Mouse (Mus musculus) liver, adult (tissue): ENCODE results near the gene Cmbl.

ENCODE experiments used
- GATA4 ChIP-seq: IDR thresholded peaks from 2 replicates; pipeline ENCODE4 v1.6.1; 2014; ENCODE audit warnings: mild to moderate bottlenecking, low read length; ENCODE audit not compliant: insufficient replicate concordance

The Cmbl gene

DNA sequence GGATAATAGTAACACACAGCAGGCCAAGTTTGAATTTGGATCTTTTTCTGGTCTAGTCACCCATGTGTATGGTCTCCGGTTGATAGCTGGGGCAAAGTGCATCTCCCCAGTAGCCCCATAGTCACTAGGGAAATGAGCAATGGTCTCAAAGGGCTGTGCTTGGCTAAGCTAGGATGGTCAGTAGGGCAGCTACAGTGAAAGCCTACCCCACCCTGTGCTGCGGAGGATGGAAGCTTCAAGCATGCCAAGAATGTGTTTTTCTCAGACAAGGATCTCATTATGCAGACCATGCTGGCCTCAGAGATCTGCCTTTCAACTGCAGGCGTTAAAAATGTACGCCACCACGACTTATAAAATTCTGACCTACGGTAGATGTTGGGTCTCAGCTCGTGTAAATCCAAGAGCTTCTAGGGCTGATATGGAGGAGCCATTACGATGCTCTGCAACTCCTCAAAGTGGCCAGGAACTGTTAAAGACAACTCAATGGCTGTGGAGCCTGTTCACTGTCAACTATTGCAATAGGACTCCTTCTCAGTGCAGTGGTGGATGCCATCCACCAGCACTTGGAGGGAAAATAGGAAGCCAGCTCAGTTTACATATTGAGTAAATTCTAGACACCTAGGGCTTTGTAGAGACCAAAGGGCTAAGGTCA is 23.9 kb downstream of the Cmbl start:
- no peak for TF ChIP-seq GATA4

DNA sequence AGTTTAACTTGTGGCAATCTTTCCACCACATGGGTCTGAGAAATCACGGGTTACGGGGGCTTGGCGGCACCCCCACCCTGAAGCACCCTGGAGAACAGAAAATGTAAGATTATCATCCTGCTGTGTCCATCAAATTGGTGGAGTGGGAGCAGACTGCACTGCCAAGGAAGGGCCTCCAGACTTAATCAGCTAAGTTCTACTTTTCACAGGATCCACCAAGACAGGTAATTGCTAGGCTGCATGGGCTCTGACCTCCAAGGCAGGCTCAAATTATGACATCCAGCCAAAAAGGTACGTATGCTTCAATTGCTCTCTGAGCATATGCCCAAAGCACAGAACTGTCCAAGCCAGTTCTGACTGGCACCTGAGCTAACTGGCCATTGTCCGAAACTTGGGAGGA is 25.0 kb downstream of the Cmbl start:
- no peak for TF ChIP-seq GATA4

DNA sequence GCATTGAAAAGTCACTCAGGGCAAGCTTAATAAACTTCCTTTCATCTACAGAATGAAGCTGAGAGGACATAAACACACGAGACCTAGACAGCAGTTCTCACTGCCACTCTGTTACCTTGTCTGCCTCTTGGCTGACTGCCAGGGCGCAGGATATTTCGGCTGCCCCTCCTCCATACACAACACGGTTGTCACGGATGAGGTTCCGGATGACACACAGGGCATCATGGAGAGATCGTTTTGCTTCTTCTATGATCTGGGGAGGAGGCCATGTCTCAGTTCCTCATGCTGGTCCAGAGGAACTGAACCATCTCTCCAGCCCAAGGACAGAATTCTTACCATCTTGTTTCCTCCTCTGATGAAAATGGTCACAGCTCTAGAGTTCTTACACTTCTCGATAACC is 27.3 kb downstream of the Cmbl start:
- TF ChIP-seq GATA4 = no peak

DNA sequence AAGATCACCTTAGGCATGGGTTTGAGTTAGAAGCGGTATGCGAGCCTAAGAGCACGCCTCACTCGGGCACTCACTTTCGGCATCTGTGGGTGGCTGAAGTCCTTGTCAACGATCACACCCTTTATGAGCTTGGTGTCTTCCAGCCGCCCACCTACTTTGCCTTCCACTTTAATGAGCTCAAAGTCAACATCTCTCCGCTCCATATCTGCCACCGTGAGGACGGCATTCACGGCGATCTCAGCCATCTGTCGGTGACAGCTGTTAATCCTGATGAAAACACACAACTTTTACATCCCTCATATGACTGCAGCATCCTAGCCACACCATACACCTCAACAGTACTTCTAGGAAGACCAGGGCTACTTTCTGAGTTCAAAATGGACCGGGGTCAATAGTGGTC is 29.1 kb downstream of the Cmbl start:
- TF ChIP-seq GATA4 = no peak

DNA sequence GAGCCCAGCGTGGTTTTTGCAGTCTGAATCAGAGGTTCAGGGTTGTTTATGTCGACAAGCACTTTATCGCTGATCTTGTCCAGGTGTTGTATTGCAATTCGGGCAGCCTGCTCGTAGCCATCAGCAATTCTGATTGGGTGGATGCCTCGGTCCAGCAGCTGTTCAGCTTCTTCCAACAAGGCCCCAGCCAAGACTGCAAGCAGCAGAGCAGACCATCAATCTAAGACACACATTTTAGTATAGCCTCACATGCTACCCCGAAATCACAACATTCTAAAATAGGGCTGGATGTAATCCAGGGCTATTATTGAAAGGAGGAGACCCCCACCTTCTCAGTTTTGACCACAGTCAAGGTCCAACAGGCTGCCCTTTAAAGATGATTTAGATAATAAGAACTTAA is 30.5 kb downstream of the Cmbl start:
- no peak for TF ChIP-seq GATA4

DNA sequence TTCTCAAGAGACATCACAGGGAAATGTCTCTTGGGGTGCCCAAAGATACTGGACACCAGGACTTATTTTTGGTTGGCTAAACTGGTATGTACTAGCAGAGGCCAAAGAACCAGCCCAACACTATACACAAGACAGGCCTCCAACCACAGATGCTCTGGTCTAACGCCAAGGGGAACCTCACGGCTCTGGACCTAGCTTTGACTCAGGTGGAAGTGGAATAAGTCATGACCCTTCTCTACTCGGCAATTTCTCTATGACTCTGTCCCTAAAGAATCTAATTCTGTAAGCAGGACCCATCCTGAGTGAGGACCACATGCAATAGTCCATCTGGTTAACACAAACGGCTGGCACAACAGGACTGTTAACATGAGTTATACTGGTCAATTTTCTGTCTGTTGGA is 34.6 kb downstream of the Cmbl start:
- no peak for TF ChIP-seq GATA4

DNA sequence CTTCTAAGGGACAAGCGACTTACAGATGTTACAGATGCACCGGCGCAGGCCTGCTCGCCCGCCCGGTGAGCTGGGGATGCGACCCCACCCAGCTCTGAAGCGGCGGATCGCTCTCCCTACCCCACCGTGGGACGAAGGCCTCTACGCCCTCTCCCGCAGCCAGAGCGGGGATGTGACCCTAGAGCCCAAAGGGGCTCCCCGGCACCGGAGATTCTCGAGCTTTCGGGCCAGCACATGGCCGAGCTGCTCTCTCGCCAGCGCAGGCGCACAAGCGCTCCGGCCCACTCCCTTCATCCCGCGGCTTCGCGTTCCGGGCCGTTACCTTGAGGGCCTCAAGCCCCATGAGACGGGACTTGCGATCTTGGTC is 36.1 kb downstream of the Cmbl start:
- no peak for TF ChIP-seq GATA4

DNA sequence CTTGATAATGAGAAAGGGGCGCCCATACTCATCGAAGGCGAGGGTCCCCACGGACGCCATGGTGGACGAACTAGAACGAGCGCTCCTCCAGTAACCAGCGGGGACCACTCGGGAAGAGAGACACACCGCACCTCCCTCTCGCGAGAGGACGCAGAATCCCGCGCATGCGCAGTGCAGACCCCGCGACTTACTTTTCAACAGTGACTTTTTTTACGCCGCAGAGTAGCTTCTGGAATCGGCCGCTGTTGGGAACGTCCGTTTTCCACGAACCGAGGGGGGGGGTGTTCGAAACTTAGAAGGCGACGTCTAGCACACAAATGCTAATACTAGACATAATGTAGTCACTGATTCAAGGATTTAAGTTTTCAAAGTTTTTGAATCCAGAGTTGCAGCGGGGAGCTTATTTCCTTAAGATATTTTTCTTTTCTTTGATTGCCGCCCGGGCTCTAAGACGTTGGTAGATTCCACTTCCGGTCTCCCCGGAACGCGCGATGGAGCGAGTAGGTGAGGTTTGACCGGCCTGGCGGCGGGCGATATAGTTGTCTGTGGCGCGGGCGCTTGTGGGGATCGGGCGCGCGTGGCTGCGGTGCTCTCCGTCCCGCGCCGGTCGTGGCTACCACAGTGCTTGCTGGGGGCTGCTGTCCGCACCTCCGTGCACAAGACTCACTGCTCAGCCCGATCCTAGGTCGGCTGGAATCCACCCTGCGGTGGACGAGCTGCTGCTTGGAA is 36.6 kb downstream of the Cmbl start, which contains the start of the genes Cct5 and Fam173b:
Cct5 (minus strand) TSS at position 159 of the 729 bp plus-strand sequence.
Fam173b (plus strand) TSS at position 207 of the 729 bp plus-strand sequence.
- TF ChIP-seq GATA4 = no peak; the same call in 1 of the 2 replicates

DNA sequence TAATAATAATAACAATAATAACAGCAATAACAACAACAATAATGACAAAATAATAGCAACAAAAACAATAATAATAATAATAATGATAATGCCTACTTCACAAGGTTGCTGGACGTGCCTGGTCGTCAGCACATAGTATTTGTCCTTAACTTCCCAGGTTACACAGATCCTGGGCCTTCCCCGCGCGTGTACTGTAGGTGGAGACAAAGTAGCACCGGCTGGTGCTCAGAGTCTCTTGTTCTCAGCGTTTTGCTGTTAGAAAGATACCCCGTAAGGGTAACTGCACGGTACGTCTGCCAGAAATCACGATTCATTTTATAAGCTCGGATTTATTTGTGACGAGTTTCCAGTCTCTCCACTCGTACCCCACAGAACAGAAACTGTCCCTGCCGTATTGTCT is 37.2 kb downstream of the Cmbl start:
- TF ChIP-seq GATA4 = no peak

DNA sequence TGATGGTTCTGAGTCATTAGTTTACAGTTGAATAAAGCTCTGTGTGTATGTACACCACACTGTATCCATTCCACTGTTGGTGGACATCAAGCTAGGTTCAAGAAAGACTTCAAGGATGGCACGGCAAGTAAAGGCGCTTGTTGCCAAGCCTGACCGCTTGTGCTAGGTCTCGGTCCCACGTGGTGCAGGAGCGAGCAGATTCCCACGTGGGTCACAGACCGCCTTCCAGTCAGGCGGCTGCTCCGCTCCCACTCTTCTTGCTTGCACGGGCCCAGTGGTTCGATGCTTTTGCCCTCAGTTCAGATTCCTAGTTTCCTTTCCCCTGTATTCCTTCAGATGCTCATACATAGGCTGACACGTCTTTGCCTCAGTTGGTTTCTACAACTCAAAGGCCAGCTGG is 37.9 kb downstream of the Cmbl start:
- TF ChIP-seq GATA4 = no peak

DNA sequence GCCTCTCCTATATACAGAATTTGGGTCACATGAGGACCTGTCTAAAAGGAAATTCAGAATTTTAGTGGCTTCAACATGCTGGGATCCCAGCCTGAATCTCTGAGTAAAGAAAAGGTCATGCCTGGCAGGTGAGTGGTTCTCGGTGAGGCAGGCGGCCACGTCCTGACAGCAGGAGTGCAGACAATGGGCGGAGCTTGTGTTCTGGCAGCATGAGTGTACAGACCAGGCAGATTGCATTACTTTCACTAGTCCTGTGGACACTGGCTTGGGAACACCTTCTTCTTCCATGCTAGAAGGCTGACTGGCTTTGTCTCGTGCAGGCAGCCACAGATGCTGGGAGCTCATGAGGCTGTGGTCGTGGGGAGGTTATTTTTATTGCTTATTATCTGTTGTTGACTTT is 41.6 kb downstream of the Cmbl start:
- TF ChIP-seq GATA4 = no peak

DNA sequence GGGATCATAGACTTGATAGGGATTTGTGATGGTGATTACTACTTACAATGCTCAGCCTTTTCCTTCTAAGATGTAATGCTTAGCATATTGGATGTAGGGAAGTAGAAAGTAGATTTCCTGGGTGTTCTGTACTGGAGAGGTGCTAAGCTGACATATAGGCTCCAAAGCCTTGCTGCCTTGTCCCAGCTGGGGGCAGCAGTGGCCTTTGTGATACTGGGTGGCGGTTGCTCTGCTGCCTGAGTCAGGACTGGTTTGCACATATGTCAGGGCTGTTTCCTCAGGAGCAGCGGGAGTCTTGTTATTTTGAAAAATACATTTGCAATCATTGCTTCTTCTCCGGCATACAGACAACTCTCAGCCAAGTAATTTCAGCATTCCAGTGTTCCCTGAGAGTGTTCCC is 45.8 kb downstream of the Cmbl start:
- TF ChIP-seq GATA4 = no peak

DNA sequence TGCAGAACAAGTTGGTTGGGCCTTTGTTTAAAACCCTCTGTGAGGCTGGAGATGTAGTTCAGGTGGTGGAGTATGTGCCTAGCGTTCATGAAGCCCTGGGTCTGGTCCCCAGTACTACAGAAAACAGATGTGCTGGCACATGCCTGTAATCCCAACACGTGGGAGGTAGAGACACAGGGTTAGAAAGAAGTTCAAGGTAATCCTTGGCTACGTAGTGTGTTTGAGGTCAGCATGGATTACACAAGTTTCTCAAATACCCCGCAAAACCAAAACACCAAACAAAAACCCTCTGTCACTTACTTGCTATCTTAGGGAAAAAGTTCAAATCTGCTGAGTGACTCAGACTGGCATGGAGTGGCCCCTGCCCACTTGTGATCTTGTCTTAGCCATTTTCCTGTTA is 46.8 kb downstream of the Cmbl start:
- TF ChIP-seq GATA4 = no peak

DNA sequence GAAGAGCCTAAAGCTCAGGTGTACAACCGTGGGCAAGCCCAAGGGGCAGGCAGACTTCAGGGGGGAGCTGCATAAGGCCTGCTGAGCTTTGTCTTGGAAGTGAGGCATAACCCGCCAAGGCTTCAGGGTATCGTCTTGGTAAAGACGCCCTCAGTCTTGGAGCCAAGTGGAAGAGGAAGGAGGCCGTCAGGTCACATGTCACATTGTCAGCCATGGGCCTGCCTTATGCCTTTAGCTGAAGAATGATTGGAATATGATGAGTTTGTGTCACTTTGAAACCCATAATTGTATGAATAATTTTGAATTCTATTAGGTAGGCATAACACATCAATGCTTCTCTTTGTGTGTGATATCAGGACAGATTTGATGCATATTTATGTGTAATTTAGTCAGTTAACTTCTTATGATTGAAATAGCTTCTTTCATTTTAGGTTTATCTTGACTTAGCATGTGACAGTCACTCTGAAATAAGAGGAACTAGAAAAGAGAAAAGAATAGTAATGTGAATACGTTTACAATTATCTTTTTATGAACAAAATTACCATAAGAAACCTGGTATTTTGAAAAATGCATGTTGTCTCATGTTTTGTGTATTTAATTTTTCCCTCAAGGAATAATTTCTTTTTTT is 48.8 kb downstream of the Cmbl start:
- TF ChIP-seq GATA4 = no peak

DNA sequence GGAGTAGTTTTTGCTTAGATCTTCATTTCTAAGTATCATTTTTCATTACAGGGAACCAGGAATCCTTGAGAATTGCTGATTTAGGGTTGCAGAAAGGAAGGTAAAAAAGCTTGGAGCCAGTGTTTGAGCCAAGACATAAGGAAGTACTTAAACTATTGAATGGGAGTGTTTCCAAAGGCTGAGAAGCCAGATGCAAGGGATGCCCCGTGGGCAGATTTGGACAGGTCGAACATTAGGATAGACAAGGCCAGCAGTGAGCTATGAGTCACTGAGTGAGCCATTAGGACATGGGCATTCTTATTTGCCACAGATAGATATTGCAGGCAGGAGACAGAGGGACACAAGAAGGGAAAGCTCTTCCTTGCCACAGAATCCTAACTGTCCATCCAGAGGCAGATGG is 49.5 kb downstream of the Cmbl start:
- TF ChIP-seq GATA4 = no peak

DNA sequence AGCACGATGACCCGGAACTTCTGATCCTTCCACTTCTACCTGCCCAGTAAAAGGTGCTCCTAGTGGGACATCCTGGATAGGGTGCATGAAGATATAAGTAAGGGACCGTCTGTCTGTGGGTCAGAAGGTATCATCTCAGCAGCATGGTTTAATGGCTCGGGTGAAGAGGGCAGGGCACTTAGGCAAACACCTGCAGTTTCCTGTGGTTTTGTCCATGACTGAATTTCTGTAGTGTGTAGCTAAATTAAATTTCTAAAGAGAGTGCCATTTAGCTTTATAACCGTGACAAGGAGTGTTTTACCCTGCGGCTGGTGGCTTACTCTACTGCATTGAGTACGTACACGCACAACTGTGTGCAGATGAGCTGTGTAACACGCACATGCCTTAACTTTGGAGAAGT is 52.1 kb downstream of the Cmbl start:
- TF ChIP-seq GATA4 = no peak
